12 mouse cellular contexts compared by ENCODE assay signal in genomic region chr7:34226086-34226485, GRCm38 (mm10). TPM values are rescaled to one million over a fixed set of nuclear protein-coding genes. Genes with fewer than 3 reads are reported as not detected.
DNase-seq lines count a peak whose midpoint lies in the region; ATAC-seq and TF ChIP-seq lines count a peak whose summit lies in the region.
"Had no signal": no experiment of that assay in that cellular context is flagged by ENCODE, and none has a peak within 500 bp of the region (broad histone marks: within the 10 kb centered on the region; RNA-seq: fewer than 3 reads in every experiment).

No protein-coding gene starts in this region.

- no peak for ATAC-seq in forebrain, embryonic 14.5 days
- ATAC-seq in intestine, embryonic 15.5 days: peak; percentile 26
- ATAC-seq in liver, postnatal 0 days: peak; percentile 73
- ATAC-seq: forebrain, embryonic 16.5 days; midbrain, embryonic 13.5 days had no signal

- 0 out of 2 replicates have a peak overlapping the region, but pooled peaks have one; percentile 2 for H3K4me3 ChIP-seq in forebrain, embryonic 10.5 days
- H3K4me3 ChIP-seq in forebrain, embryonic 14.5 days (ENCODE audit: low read depth, low read length): no peak overlapping the region
- H3K4me3 ChIP-seq in intestine, embryonic 15.5 days (replicated peaks): no peak overlapping the region; the same call in 1 of the 2 replicates
- peak overlapping the region; percentile 88; the same call in 1 of the 2 replicates for H3K4me3 ChIP-seq in liver, postnatal 0 days (ENCODE audit: low read depth, low read length)
- H3K4me3 ChIP-seq: midbrain, embryonic 13.5 days had no signal

- no peak overlapping the region for H3K9ac ChIP-seq in forebrain, embryonic 14.5 days (ENCODE audit: low read length)
- no peak overlapping the region for H3K9ac ChIP-seq in intestine, embryonic 15.5 days
- H3K9ac ChIP-seq in liver, postnatal 0 days (replicated peaks): peak overlapping the region; percentile 38; the same call in 1 of the 2 replicates
- H3K9ac ChIP-seq: midbrain, embryonic 13.5 days had no signal

- TF ChIP-seq CTCF in liver, postnatal 0 days (IDR thresholded peaks at IDR 0.05; ENCODE audit: low read depth): no peak

- WGBS in forebrain, embryonic 10.5 days: 94% methylated on average over 8 of the region's 8 CpGs
- 80% methylated on average over 8 of the region's 8 CpGs for WGBS in forebrain, embryonic 14.5 days
- 58% methylated on average over 8 of the region's 8 CpGs for WGBS in intestine, embryonic 15.5 days
- WGBS in liver, postnatal 0 days (ENCODE audit: insufficient replicate concordance): 47% methylated on average over 8 of the region's 8 CpGs

- H3K27ac ChIP-seq in forebrain, embryonic 10.5 days: no peak overlapping the region
- no peak overlapping the region for H3K27ac ChIP-seq in forebrain, embryonic 14.5 days (ENCODE audit: low read depth, low read length)
- H3K27ac ChIP-seq in intestine, embryonic 15.5 days: no peak overlapping the region
- peak overlapping the region; percentile 57 for H3K27ac ChIP-seq in liver, postnatal 0 days (ENCODE audit: low read depth)
- H3K27ac ChIP-seq: midbrain, embryonic 13.5 days had no signal

- no peak for DNase-seq in forebrain, embryonic 10.5 days (ENCODE audit: extremely low spot score, low spot score)
- DNase-seq in forebrain, embryonic 14.5 days (ENCODE audit: low spot score): no peak
- peak; percentile 39 for DNase-seq in layer of hippocampus, adult 11-12 months (ENCODE audit: low spot score)
- no peak for DNase-seq in layer of hippocampus, postnatal 36 days
- peak; percentile 63 for DNase-seq in liver, postnatal 0 days
- DNase-seq in urinary bladder, postnatal 10 days (ENCODE audit: low spot score): no peak
- no peak for DNase-seq in urinary bladder, postnatal 25 days (ENCODE audit: low spot score)
- DNase-seq: spleen, adult 18-20 months had no signal

- peaks cover 79% of the 10 kb centered on the region for H3K36me3 ChIP-seq in forebrain, embryonic 10.5 days (replicated peaks)
- H3K36me3 ChIP-seq in forebrain, embryonic 14.5 days (ENCODE audit: control insufficient read depth, insufficient read depth, low read length): peaks cover 54% of the 10 kb centered on the region
- H3K36me3 ChIP-seq in intestine, embryonic 15.5 days: peaks cover 39% of the 10 kb centered on the region
- peaks cover 58% of the 10 kb centered on the region for H3K36me3 ChIP-seq in liver, postnatal 0 days (replicated peaks; ENCODE audit: insufficient read depth, low read length)

- H3K4me1 ChIP-seq in forebrain, embryonic 10.5 days: peaks cover 42% of the 10 kb centered on the region
- H3K4me1 ChIP-seq in forebrain, embryonic 14.5 days (ENCODE audit: control insufficient read depth, insufficient read depth, low read length): peaks cover 8% of the 10 kb centered on the region; the same call in 1 of the 2 replicates
- H3K4me1 ChIP-seq in intestine, embryonic 15.5 days (replicated peaks): peaks cover 28% of the 10 kb centered on the region
- H3K4me1 ChIP-seq in liver, postnatal 0 days (ENCODE audit: insufficient read depth): peaks cover 39% of the 10 kb centered on the region

- no peaks in the 10 kb centered on the region for H3K9me3 ChIP-seq in forebrain, embryonic 10.5 days
- no peaks in the 10 kb centered on the region for H3K9me3 ChIP-seq in forebrain, embryonic 14.5 days (replicated peaks; ENCODE audit: control insufficient read depth, low read length)
- no peaks in the 10 kb centered on the region for H3K9me3 ChIP-seq in intestine, embryonic 15.5 days
- H3K9me3 ChIP-seq in liver, postnatal 0 days (ENCODE audit: low read length): no peaks in the 10 kb centered on the region
- H3K9me3 ChIP-seq: midbrain, embryonic 13.5 days had no signal

- TF ChIP-seq EP300 in liver, postnatal 0 days (IDR thresholded peaks at IDR 0.05; ENCODE audit: low read depth): no peak

- no peak overlapping the region for H3K4me2 ChIP-seq in forebrain, embryonic 14.5 days (ENCODE audit: low read length)
- H3K4me2 ChIP-seq in intestine, embryonic 15.5 days (replicated peaks): peak overlapping the region; percentile 79
- peak overlapping the region; percentile 96 for H3K4me2 ChIP-seq in liver, postnatal 0 days (ENCODE audit: low read depth, low read length)
- H3K4me2 ChIP-seq: midbrain, embryonic 13.5 days had no signal

- no peaks in the 10 kb centered on the region for H3K27me3 ChIP-seq in forebrain, embryonic 10.5 days (ENCODE audit: poor library complexity, severe bottlenecking)
- no peaks in the 10 kb centered on the region for H3K27me3 ChIP-seq in forebrain, embryonic 14.5 days (replicated peaks; ENCODE audit: control insufficient read depth, insufficient read depth, low read length)
- no peaks in the 10 kb centered on the region for H3K27me3 ChIP-seq in intestine, embryonic 15.5 days (replicated peaks)
- H3K27me3 ChIP-seq in liver, postnatal 0 days (ENCODE audit: insufficient read depth, low read length): no peaks in the 10 kb centered on the region
- H3K27me3 ChIP-seq: midbrain, embryonic 13.5 days had no signal

RNA-seq across cellular contexts. Expression of gene Gpi1, which starts 4.0 kb away (rescaled TPM):
- polyA plus RNA-seq in forebrain, embryonic 10.5 days (2016; fragmentation: Nextera tagmentation; extraction: Ambion mirVana): 439 and 441 TPM in 2 replicates
- polyA plus RNA-seq in forebrain, embryonic 14.5 days (2014; fragmentation: Nextera tagmentation; extraction: Ambion mirVana): 190 and 199 TPM in 2 replicates
- 100 to 1,000 TPM; 784 to 785 TPM for total RNA-seq in layer of hippocampus, postnatal 36 days (2021)
- 421 and 423 TPM in 2 replicates for polyA plus RNA-seq in intestine, embryonic 15.5 days (2015; fragmentation: Nextera tagmentation; extraction: Ambion mirVana)
- 173 and 218 TPM in 2 replicates for polyA plus RNA-seq in liver, postnatal 0 days (2015; fragmentation: Nextera tagmentation; extraction: Ambion mirVana)

RNA-seq across cellular contexts. Expression of gene Gm6096, which starts 24.8 kb away (rescaled TPM):
- not detected in 2 replicates for polyA plus RNA-seq in forebrain, embryonic 10.5 days (2016; fragmentation: Nextera tagmentation; extraction: Ambion mirVana)
- polyA plus RNA-seq in forebrain, embryonic 14.5 days (2014; fragmentation: Nextera tagmentation; extraction: Ambion mirVana): not detected in 2 replicates
- total RNA-seq in layer of hippocampus, postnatal 36 days (2021): not detected
- polyA plus RNA-seq in intestine, embryonic 15.5 days (2015; fragmentation: Nextera tagmentation; extraction: Ambion mirVana): not detected in 2 replicates
- not detected in 2 replicates for polyA plus RNA-seq in liver, postnatal 0 days (2015; fragmentation: Nextera tagmentation; extraction: Ambion mirVana)
- total RNA-seq: layer of hippocampus, postnatal 14 days had no signal

RNA-seq across cellular contexts. Expression of gene Pdcd2l, which starts 29.6 kb away (rescaled TPM):
- 74.9 and 81.9 TPM in 2 replicates for polyA plus RNA-seq in forebrain, embryonic 10.5 days (2016; fragmentation: Nextera tagmentation; extraction: Ambion mirVana)
- polyA plus RNA-seq in forebrain, embryonic 14.5 days (2014; fragmentation: Nextera tagmentation; extraction: Ambion mirVana): 79.4 and 84.3 TPM in 2 replicates
- 10 to 100 TPM; 21.1 to 25.1 TPM for total RNA-seq in layer of hippocampus, postnatal 36 days (2021)
- polyA plus RNA-seq in intestine, embryonic 15.5 days (2015; fragmentation: Nextera tagmentation; extraction: Ambion mirVana): 55.9 TPM in 2 replicates
- polyA plus RNA-seq in liver, postnatal 0 days (2015; fragmentation: Nextera tagmentation; extraction: Ambion mirVana): 14.2 and 17.2 TPM in 2 replicates

RNA-seq across cellular contexts. Expression of gene Uba2, which starts 56.7 kb away (rescaled TPM):
- 296 and 309 TPM in 2 replicates for polyA plus RNA-seq in forebrain, embryonic 10.5 days (2016; fragmentation: Nextera tagmentation; extraction: Ambion mirVana)
- polyA plus RNA-seq in forebrain, embryonic 14.5 days (2014; fragmentation: Nextera tagmentation; extraction: Ambion mirVana): 199 and 213 TPM in 2 replicates
- total RNA-seq in layer of hippocampus, postnatal 36 days (2021): 10 to 100 TPM; 88.9 to 90.0 TPM
- polyA plus RNA-seq in intestine, embryonic 15.5 days (2015; fragmentation: Nextera tagmentation; extraction: Ambion mirVana): 156 and 168 TPM in 2 replicates
- polyA plus RNA-seq in liver, postnatal 0 days (2015; fragmentation: Nextera tagmentation; extraction: Ambion mirVana): 42.1 and 50.0 TPM in 2 replicates

Comparison
In these comparisons a context has a peak if more than half of its experiments do, and no peak if none do; other contexts are left out.
1. DNase-seq: peak in layer of hippocampus, adult 11-12 months (single experiment) and liver, postnatal 0 days (single experiment); none in forebrain, embryonic 10.5 days (single experiment), forebrain, embryonic 14.5 days (single experiment), layer of hippocampus, postnatal 36 days (0 of 2), urinary bladder, postnatal 10 days (single experiment) and urinary bladder, postnatal 25 days (single experiment).
2. H3K4me3 ChIP-seq: peak in forebrain, embryonic 10.5 days (single experiment) and liver, postnatal 0 days (single experiment); none in forebrain, embryonic 14.5 days (single experiment) and intestine, embryonic 15.5 days (single experiment).